Mouse (Mus musculus) bone marrow, adult 2 months (tissue): ENCODE data around the gene Tubd1.

Experiments used
- CTCF ChIP-seq: fragments of 200-500 bp; IDR thresholded peaks from 2 replicates; pipeline ENCODE4 v1.5.1; 2011; ENCODE audit warnings: low read length, control low read depth; ENCODE audit not compliant: control insufficient read depth, insufficient read depth
- POLR2A ChIP-seq: fragments of 200-500 bp; IDR thresholded peaks from 2 replicates; pipeline ENCODE4 v1.6.1; 2011; ENCODE audit warnings: low read depth, mild to moderate bottlenecking, control low read depth, low read length, borderline replicate concordance; ENCODE audit not compliant: control insufficient read depth

GRCm38 (mm10) chr11:86614607-86615006 is 69.8 kb downstream of the Tubd1 start:
- no peak for TF ChIP-seq CTCF
- no peak for TF ChIP-seq POLR2A
